Mouse (Mus musculus) right cerebral cortex, postnatal 14 days (tissue): ENCODE data around the gene Olfr1122.
"Not testable (repeated sequence)": the region's sequence is repeated elsewhere in the genome, so short reads cannot be mapped to it uniquely, and the experiment has no call there.

Source experiments
- DNase-seq: peaks from one replicate; pipeline ENCODE4 v3.0.0; 2022

The Olfr1122 gene

DNA sequence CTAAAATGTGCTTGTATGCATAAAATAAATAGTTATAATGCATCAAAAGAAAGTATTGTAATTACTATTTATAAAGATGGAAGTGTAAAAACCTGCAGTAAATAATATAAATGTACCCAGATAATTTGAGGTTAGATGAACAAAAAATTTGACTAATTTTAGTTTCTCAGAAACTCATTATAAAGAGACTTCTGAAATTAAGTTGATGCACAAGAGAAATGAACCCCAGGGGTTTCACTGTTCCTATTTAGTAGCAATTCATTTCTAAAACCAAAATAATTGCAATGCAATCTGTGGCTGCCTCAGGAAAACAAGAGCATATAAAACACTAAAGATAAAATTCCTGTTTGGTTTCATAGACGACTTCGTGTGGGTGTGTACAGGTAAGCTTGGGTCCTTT is at the start of gene Olfr1122:
Olfr1122 (plus strand) TSS at position 301 of the 400 bp plus-strand sequence.
- no peak for DNase-seq

DNA sequence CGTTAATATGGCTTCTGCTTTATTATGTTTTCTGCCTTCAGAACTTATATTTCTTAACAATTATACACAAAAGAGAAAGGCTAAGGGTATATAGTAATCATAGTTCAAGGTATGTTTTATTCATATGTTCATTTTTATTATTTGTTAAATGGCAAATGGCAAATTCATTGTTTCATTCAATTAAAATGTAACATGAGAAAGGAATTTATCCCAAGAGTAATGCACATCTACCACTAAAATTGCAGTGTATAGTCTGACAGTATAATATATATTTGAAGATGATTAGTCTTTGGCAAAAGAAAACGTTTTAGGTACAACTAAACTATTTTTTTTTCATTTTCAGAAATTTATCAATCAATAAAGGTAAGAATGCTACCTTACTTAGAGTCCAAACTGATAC is 31.1 kb upstream of the Olfr1122 start, which contains the start of gene Olfr1120:
Olfr1120 (plus strand) TSS at position 301 of the 400 bp plus-strand sequence.
- no peak for DNase-seq

- not testable (repeated sequence) for DNase-seq
Observed at GRCm38 (mm10) chr2:87360121-87360520, 25.5 kb upstream of the Olfr1122 start.

DNA sequence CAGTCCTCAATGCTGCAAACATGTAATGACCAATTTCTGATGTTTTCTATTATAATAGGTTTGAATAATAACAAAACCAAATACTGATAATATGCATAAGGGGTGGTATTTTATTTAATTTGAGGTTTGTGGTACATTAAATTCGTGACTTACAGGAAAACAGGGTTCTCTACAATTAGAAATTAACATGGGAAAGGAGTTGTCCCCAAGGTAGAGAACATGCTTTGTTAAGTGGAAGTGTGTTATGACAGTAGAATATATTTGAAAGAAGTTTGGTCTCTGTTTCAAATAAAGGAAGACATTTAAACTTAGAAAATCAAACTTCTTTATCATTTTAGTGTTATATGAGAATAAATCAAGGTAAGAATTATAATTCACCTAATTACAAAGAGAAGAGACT is 16.1 kb upstream of the Olfr1122 start, which contains the start of gene Olfr1121:
Olfr1121 (plus strand) TSS at position 301 of the 400 bp plus-strand sequence.
- no peak for DNase-seq

GRCm38 (mm10) chr2:87371726-87372125 is 13.9 kb upstream of the Olfr1122 start:
- DNase-seq = no peak

DNA sequence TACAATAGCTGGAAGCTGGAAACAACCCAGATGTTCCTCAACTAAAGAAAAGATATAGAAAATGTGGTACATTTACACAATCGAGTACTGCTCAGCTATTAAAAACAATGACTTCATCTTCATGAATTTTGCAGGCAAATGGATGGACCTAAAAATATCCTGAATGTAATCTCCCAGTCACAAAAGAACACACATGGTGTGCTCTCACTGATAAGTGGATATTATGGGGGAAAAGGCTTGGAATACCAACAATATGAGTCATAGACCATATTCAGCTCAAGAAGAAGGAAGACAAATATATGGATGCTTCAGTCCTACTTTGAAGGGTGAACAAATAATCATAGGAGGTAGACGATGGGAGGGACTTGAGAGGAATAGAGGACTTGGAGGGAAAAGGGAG is 1.7 kb upstream of the Olfr1122 start:
- no peak for DNase-seq

DNA sequence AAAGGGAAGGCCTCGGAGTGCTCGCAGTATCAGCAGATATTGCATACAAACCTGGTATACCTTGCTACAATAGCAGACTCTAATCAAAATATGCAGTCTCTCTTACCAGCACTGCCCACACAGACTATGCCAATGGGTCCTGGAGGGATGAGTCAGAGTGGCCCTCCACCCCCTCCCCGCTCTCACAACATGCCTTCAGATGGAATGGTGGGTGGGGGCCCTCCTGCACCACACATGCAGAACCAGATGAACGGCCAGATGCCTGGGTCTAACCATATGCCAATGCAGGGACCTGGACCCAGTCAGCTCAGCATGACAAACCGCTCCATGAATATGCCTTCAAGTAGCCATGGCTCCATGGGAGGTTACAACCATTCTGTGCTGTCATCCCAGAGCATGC is 8.0 kb downstream of the Olfr1122 start:
- not testable (repeated sequence) for DNase-seq

- DNase-seq = not testable (repeated sequence)
Observed at GRCm38 (mm10) chr2:87394686-87395085, 9.0 kb downstream of the Olfr1122 start.

GRCm38 (mm10) chr2:87416335-87416734 is 30.7 kb downstream of the Olfr1122 start, which contains the start of gene Olfr1123:
TSS of gene Olfr1123 (plus strand) at chr2:87416635.
- no peak for DNase-seq

GRCm38 (mm10) chr2:87429975-87430374 is 44.3 kb downstream of the Olfr1122 start, which contains the start of gene Olfr1124:
TSS of gene Olfr1124 (plus strand) at chr2:87430275.
- no peak for DNase-seq

- no peak for DNase-seq
Observed at GRCm38 (mm10) chr2:87437731-87438130, 52.1 kb downstream of the Olfr1122 start.
